Mouse (Mus musculus) midbrain, embryonic 15.5 days (tissue): Measurements from ENCODE around the gene Nkx2-5. TPM values are rescaled to one million over a fixed set of nuclear protein-coding genes. Genes with fewer than 3 reads are reported as not detected.

Source experiments
- ATAC-seq: fragments of 200-750 bp; cut with Nextera tagmentation; replicated peaks from 2 replicates; pipeline ENCODE4 v1.8.0; 2017; ENCODE audit warnings: moderate TSS enrichment
- H3K27ac ChIP-seq: fragments of 300-500 bp; sonication (generic); 2 replicates; pipeline ENCODE4 v1.5.1; 2015; ENCODE audit warnings: mild to moderate bottlenecking, inconsistent platforms
- H3K27me3 ChIP-seq: fragments of 300-500 bp; sonication (generic); replicated peaks from 2 replicates; pipeline ENCODE4 v1.6.1; 2015; ENCODE audit warnings: inconsistent platforms
- H3K36me3 ChIP-seq: fragments of 300-500 bp; sonication (generic); replicated peaks from 2 replicates; pipeline ENCODE4 v1.6.1; 2015; ENCODE audit warnings: inconsistent platforms
- H3K4me1 ChIP-seq: fragments of 300-500 bp; sonication (generic); 2 replicates; pipeline ENCODE4 v1.6.1; 2015; ENCODE audit warnings: inconsistent platforms
- H3K4me2 ChIP-seq: fragments of 300-500 bp; sonication (generic); 2 replicates; pipeline ENCODE4 v1.6.1; 2015; ENCODE audit warnings: inconsistent platforms, mild to moderate bottlenecking, moderate library complexity
- H3K4me3 ChIP-seq: fragments of 300-500 bp; sonication (generic); 2 replicates; pipeline ENCODE4 v1.5.1; 2015; ENCODE audit warnings: mild to moderate bottlenecking, inconsistent platforms
- H3K9ac ChIP-seq: fragments of 300-500 bp; sonication (generic); 2 replicates; pipeline ENCODE4 v1.6.1; 2015; ENCODE audit warnings: mild to moderate bottlenecking, inconsistent platforms
- H3K9me3 ChIP-seq: fragments of 300-500 bp; sonication (generic); 2 replicates; pipeline ENCODE4 v1.6.1; 2016; ENCODE audit warnings: inconsistent platforms
- WGBS: fragments of 180-500 bp; shearing (Covaris S2); methylation state at CpG from one replicate; pipeline ENCODE4 v1.1.7; 2015; ENCODE audit warnings: mixed read lengths; 5-methylcytosine and 5-hydroxymethylcytosine counted together
- polyA plus RNA-seq: library from polyadenylated mRNA; unstranded; fragments of >200 nt; fragmentation: Nextera tagmentation; extraction: Ambion mirVana; gene quantifications from 2 replicates; pipeline ENCODE4 v1.2.1, GENCODE M21; 2015

The Nkx2-5 gene
- polyA plus RNA-seq, 1 experiment from 2014 or later = 0.10 TPM

DNA sequence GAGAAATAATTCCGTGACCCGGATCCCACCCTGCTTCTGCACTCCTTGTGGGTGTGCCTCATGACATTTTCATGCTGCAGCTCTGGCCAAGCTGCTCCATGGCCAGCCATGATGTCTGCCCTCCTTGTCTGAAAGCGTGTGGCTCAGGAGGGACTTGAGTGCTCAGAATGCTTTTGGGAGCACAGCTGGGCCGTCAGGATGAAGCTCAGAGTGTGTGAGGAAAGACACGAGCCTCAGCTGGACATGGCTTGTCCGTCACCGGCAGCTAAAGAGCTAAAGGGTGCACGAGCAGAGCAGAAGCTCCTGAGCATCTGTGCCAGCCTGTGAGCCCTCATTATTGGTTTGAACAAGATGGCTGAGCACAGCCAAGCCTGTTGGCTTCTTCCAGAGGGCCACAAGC lies 28.7 kb upstream of the Nkx2-5 start:
- H3K9ac ChIP-seq = no peak overlapping the region
- ATAC-seq = no peak
- H3K4me3 ChIP-seq = no peak overlapping the region
- H3K9me3 ChIP-seq = no peaks in the 10 kb centered on the region
- no peaks in the 10 kb centered on the region for H3K27me3 ChIP-seq
- H3K27ac ChIP-seq = no peak overlapping the region
- no peaks in the 10 kb centered on the region for H3K4me1 ChIP-seq
- H3K4me2 ChIP-seq = no peak overlapping the region
- WGBS = 77% methylated on average over 8 of the region's 8 CpGs
- no peaks in the 10 kb centered on the region for H3K36me3 ChIP-seq

DNA sequence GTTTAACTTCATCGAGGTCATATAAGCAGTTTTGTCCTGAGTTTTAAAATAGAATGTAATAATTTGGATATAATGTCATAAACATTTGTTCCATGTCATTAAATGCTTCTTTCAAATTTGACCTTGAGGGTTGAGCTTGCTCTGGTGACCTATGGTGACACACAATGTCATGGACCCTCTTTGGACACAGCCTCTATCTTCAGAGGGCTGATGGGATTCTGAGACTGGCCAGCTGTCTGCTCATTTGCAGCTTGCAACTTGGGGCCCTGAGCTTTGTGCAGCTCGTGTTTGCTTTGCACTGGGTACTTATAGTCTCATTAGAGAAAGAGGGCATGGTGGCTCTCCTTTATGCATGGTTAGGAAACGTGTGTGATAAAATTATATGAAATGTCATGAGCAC lies 28.1 kb upstream of the Nkx2-5 start:
- H3K36me3 ChIP-seq = no peaks in the 10 kb centered on the region
- H3K4me1 ChIP-seq = no peaks in the 10 kb centered on the region
- H3K27me3 ChIP-seq = no peaks in the 10 kb centered on the region
- H3K9me3 ChIP-seq = no peaks in the 10 kb centered on the region
- 79% methylated on average over 3 of the region's 3 CpGs for WGBS
- H3K27ac ChIP-seq = no peak overlapping the region
- no peak overlapping the region for H3K4me3 ChIP-seq
- ATAC-seq = no peak
- H3K9ac ChIP-seq = no peak overlapping the region
- no peak overlapping the region for H3K4me2 ChIP-seq

DNA sequence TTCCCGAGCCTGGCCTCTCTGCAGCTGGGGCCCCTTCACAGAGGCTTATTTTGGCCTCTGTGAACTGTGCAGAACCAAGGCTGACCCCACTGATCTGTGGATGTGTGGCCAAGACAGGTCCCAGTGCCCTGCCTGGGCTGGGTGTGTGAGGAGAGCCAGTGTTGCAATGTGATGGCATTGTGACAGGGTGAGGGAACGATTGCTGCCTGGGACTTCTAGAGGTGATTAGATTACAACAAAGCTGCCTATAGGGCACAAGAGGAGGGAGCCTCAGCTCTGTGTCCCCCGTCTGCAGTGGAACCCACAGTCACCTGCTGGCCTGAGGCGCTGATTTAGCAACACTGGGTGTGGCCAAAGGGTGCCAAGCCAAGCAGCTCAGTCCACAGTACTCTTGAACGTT lies 23.9 kb upstream of the Nkx2-5 start:
- no peak overlapping the region for H3K4me3 ChIP-seq
- WGBS = 31% methylated on average over 5 of the region's 5 CpGs
- ATAC-seq = no peak
- no peak overlapping the region for H3K27ac ChIP-seq
- no peaks in the 10 kb centered on the region for H3K27me3 ChIP-seq
- no peaks in the 10 kb centered on the region for H3K36me3 ChIP-seq
- H3K4me2 ChIP-seq = no peak overlapping the region
- no peaks in the 10 kb centered on the region for H3K4me1 ChIP-seq
- no peaks in the 10 kb centered on the region for H3K9me3 ChIP-seq
- H3K9ac ChIP-seq = no peak overlapping the region

DNA sequence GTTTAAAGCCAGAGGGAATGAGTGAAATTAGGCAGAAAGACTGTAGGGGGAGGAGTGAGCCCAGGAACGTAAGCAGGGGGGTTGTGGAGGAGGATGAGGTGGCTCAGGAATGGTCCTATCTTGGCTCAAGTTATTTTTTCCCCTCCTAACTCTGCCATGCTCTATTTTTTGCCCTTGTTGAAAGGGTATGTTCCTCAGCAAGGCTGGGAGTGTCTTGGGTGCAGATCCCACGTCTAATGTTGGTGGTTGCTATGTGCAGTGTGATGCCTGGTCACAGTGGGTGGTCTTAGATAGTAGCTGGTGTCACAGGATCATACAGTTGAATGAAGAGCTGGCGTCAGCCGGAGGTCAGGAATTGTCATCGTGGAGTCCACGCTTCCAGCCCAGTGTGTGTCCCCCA lies 20.3 kb upstream of the Nkx2-5 start:
- no peak for ATAC-seq
- Histone ChIP-seq H3K36me3 (no peaks in the 10 kb centered on the region), H3K9ac (no peak overlapping the region), H3K4me3 (no peak overlapping the region), H3K4me2 (no peak overlapping the region), H3K27ac (no peak overlapping the region), H3K9me3 (no peaks in the 10 kb centered on the region), H3K4me1 (no peaks in the 10 kb centered on the region), H3K27me3 (peaks cover 11% of the 10 kb centered on the region; the same call in 1 of the 2 replicates)
- 67% methylated on average over 6 of the region's 6 CpGs for WGBS

DNA sequence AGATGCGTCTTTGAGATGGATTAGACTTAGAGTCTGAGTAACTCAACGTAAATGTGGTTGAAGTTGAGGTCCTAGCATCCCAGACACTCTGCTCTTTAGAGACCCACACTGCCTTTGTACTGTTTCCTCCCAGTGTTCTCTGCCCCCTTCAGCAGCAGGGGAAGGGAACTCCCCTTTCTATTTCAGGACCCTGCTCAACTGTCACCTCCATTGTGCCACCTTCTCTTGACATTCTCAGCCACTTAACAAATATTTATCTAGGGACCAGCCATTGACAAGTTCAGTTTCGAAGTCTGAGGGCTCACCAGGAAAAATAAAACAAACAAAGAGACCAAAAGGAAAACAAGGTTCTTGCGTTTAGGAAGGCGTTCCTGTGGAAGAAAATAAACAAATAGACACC lies 19.5 kb upstream of the Nkx2-5 start:
- H3K4me1 ChIP-seq = no peaks in the 10 kb centered on the region
- no peak overlapping the region for H3K4me2 ChIP-seq
- no peaks in the 10 kb centered on the region for H3K9me3 ChIP-seq
- no peak overlapping the region for H3K9ac ChIP-seq
- WGBS = 71% methylated on average over 5 of the region's 5 CpGs
- H3K27me3 ChIP-seq = peaks cover 16% of the 10 kb centered on the region
- no peak for ATAC-seq
- H3K4me3 ChIP-seq = no peak overlapping the region
- H3K27ac ChIP-seq = no peak overlapping the region
- H3K36me3 ChIP-seq = no peaks in the 10 kb centered on the region

DNA sequence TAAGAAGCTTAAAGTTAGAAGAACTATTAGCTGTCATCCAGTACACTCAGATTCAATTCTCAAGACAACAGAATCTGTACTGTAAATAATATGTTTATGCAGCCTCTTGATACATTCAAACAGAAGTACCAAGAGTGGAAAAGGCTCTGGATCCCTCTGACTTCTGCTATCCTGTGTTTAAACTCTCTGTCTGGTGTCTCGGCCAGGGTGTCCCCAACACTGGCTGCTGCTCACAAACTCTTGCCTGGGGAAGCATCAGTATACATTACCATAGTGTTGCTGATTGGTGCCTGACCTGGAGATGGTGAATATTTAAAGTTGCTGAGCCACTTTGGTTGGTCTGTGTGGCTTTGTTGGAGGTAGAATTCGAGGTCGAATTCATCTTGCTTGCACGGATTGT lies 17.0 kb upstream of the Nkx2-5 start:
- no peak for ATAC-seq
- H3K9ac ChIP-seq = no peak overlapping the region
- no peaks in the 10 kb centered on the region for H3K4me1 ChIP-seq
- WGBS = 75% methylated on average over 4 of the region's 4 CpGs
- no peak overlapping the region for H3K4me2 ChIP-seq
- H3K27ac ChIP-seq = no peak overlapping the region
- no peak overlapping the region for H3K4me3 ChIP-seq
- no peaks in the 10 kb centered on the region for H3K36me3 ChIP-seq
- peaks cover 37% of the 10 kb centered on the region for H3K27me3 ChIP-seq
- H3K9me3 ChIP-seq = no peaks in the 10 kb centered on the region

DNA sequence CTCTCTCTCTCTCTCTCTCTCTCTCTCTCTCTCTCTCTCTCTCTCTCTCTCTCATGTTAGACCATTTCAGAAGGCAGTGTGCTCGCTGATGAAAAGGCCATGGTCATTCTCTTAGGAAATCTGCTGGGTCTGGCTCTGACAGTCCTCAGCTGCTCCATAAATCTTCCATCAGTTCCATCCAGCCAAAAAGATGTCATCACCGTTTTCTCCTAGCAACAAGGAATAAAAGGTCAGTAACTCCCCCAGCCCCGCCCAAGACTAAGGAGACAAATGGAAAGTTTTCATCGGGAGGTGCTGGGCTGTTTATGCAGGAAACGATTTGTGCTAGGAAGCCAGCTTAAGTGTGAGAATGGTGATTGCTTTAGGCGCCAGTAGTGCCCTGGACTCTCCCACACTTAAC lies 16.6 kb upstream of the Nkx2-5 start:
- Histone ChIP-seq H3K4me2 (no peak overlapping the region), H3K36me3 (no peaks in the 10 kb centered on the region), H3K9ac (no peak overlapping the region), H3K27ac (no peak overlapping the region), H3K4me1 (no peaks in the 10 kb centered on the region), H3K4me3 (no peak overlapping the region), H3K9me3 (no peaks in the 10 kb centered on the region), H3K27me3 (peaks cover 41% of the 10 kb centered on the region)
- WGBS = 30% methylated on average over 6 of the region's 6 CpGs
- ATAC-seq = no peak

DNA sequence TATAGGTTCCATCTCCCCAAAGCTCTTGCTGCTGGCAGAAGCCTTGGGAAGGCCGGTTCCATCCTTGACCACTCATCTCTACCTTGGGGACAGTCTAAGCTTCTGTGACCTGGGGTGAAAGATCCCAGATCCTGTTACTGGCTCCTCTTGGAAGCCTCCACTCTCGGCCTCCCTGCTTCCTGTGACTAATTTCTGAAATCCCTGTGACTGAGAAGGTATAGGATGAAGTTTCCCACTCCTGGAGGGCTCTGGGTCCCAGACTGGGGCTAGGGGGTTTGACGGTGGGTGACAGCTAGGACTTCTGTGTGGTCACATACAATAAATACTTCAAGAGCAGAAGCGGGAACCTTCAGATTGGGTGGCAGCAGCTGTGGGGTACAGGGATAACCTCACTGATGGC lies 16.1 kb upstream of the Nkx2-5 start:
- no peak overlapping the region for H3K4me2 ChIP-seq
- H3K27ac ChIP-seq = no peak overlapping the region
- H3K9me3 ChIP-seq = no peaks in the 10 kb centered on the region
- H3K4me3 ChIP-seq = no peak overlapping the region
- H3K36me3 ChIP-seq = no peaks in the 10 kb centered on the region
- ATAC-seq = no peak
- H3K9ac ChIP-seq = no peak overlapping the region
- H3K4me1 ChIP-seq = no peaks in the 10 kb centered on the region
- WGBS = 64% methylated on average over 4 of the region's 4 CpGs
- peaks cover 45% of the 10 kb centered on the region for H3K27me3 ChIP-seq

DNA sequence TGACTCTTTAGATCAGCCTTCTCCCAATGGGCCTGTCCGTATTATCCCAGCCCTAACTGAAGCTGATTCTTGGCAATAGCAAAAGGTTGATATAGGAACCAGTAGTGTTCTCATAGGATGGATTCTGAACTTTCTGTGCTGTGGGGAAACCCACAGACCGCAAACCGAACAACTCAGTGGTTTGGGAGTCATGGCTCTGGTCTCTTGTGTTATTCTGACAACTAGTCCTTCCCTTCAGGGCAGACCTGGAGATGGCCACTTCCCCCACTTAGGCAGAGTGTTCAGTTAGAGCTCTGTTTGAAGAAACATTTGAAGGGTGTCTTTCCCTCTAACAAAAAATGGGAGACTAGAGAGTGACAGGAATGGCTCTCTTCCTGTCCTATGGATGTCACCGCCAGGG lies 7.5 kb upstream of the Nkx2-5 start:
- peaks cover 86% of the 10 kb centered on the region for H3K27me3 ChIP-seq
- H3K4me3 ChIP-seq = no peak overlapping the region
- 5% methylated on average over 4 of the region's 4 CpGs for WGBS
- H3K4me1 ChIP-seq = peaks cover 15% of the 10 kb centered on the region
- H3K36me3 ChIP-seq = no peaks in the 10 kb centered on the region
- no peaks in the 10 kb centered on the region for H3K9me3 ChIP-seq
- no peak overlapping the region for H3K9ac ChIP-seq
- H3K4me2 ChIP-seq = no peak overlapping the region
- no peak for ATAC-seq
- no peak overlapping the region for H3K27ac ChIP-seq

DNA sequence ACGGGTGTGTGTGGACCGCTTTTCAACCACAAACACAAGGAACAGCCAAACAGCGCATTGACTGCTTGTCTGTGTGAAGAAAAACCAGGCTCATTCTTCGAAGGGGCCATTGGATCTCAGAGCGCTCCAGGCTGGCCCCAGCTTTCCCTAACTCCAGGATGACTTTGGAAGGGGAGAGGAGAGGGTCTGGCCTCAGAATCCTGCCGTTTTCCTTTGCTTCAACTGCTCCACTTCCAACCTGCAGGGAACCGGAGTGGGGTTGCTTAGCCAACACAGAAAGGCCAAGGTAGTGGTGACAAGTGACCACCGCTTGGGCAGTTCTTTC lies 6.3 kb upstream of the Nkx2-5 start:
- H3K4me2 ChIP-seq = no peak overlapping the region
- H3K9ac ChIP-seq = no peak overlapping the region
- no peak for ATAC-seq
- H3K9me3 ChIP-seq = no peaks in the 10 kb centered on the region
- H3K4me1 ChIP-seq = peaks cover 15% of the 10 kb centered on the region
- no peak overlapping the region for H3K4me3 ChIP-seq
- WGBS = 2% methylated on average over 8 of the region's 8 CpGs
- H3K27me3 ChIP-seq = peaks cover 83% of the 10 kb centered on the region
- no peak overlapping the region for H3K27ac ChIP-seq
- no peaks in the 10 kb centered on the region for H3K36me3 ChIP-seq

DNA sequence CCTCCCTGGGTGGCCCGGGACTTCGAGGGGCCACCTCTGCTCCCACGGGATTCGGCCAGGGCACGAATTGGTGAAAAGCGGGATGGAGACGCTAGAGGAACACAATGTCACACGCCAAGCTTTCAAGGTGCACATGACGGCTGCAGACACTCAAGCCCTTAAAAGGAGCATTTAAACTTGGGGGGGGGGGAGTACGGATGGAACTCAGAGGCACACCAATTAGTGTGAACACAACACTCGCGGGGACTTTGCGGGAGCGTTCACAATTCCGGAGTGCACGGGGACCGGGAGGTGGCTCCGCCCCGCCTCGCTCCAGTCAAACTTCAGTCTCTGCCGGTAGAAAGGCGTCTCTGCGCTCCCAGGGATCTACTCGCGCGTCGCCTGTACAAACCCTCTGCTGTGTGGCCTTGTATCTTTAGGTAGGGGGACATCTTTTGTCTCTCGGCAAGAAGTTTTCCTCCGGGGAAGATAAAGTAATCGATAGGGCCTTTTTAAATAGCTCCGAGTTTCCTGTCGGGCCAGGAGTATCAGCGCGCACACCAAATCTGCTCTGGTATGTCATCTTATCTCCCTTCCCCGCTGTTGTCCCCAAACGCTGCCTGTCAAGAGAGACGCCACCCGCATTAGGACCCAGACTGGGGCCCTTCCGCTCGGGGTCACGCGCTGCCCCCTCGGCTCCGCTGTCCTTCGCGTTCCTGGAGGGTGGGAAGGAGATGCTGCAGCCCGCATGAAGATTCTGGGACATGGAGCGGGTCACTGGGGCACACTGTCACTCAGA lies 5.7 kb upstream of the Nkx2-5 start:
- H3K9ac ChIP-seq = no peak overlapping the region
- H3K4me3 ChIP-seq = 0 out of 2 replicates have a peak overlapping the region, but pooled peaks have one; percentile 14
- ATAC-seq = no peak
- H3K27me3 ChIP-seq = peaks cover 82% of the 10 kb centered on the region
- WGBS = under 1% methylated on average over 48 of the region's 48 CpGs
- peaks cover 15% of the 10 kb centered on the region for H3K4me1 ChIP-seq
- H3K36me3 ChIP-seq = no peaks in the 10 kb centered on the region
- peak overlapping the region; percentile 25 for H3K4me2 ChIP-seq
- H3K9me3 ChIP-seq = no peaks in the 10 kb centered on the region
- no peak overlapping the region for H3K27ac ChIP-seq

DNA sequence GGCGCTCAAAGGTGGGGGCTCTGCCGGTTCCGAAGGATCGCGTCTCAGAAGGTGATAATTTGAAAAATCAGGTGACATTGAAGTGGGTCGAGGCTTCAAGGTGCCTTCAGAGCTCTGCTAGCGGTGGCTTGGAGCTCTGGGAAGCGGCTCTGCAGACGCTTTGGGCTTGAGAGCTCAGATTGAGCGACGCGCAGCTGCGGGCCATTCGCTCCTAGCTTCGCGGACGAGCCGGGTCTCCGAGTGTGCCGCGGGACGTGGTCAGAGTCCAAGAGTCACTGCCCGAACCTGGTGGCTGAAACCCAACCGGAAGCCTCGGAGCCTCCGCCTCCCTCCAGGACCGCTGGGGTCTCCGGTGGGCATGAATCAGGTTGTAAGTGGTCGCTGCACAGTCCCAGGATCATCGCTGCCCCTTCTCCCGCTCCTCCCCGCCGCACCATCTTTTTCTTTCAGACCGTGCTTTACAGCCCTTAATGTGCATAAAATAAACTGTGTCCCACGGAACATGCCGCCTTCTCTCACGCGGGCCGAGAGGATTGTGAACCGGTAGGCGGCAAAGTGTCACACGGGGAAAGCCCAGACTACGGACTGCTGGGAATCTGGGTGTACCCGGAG lies 5.0 kb upstream of the Nkx2-5 start:
- Histone ChIP-seq H3K4me3 (peak overlapping the region; percentile 14; the same call in 1 of the 2 replicates), H3K4me1 (peaks cover 15% of the 10 kb centered on the region), H3K4me2 (peak overlapping the region; percentile 25), H3K27me3 (peaks cover 84% of the 10 kb centered on the region), H3K9ac (no peak overlapping the region), H3K9me3 (no peaks in the 10 kb centered on the region), H3K36me3 (no peaks in the 10 kb centered on the region), H3K27ac (no peak overlapping the region)
- no peak for ATAC-seq
- under 1% methylated on average over 44 of the region's 44 CpGs for WGBS

DNA sequence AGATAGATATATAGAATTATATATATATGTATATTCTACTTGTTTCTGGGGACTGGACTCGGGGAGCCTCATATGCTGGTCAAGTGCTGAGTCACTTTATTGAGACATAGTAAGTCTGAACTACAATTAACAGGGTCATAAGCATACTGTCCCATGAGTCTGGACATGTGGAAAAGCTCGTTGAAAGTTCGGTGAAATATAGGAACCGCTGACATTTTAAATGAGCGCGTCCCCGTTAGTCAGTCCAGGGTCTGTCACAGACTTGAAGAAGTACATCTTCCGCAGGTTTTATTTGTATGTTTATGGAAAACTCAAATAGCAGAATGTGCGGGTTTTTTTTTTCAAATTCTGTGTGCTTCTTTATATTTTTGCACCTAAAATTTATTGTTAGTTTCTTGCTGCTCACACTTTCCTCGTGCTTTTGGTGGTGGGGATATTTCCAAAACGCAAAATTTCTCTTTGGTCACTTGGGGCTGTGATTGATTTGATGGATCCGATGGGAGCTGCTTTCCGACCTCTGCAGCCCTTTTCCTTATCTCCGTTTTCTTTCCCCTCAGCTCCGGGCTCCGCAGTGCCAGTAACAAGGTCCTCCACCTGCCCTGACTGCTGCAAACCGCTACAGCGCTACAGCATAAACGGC lies 4.4 kb upstream of the Nkx2-5 start:
- H3K9me3 ChIP-seq = no peaks in the 10 kb centered on the region
- H3K4me2 ChIP-seq = peak overlapping the region; percentile 25
- no peak for ATAC-seq
- peak overlapping the region; percentile 14; the same call in 1 of the 2 replicates for H3K4me3 ChIP-seq
- peaks cover 19% of the 10 kb centered on the region for H3K4me1 ChIP-seq
- H3K36me3 ChIP-seq = no peaks in the 10 kb centered on the region
- H3K9ac ChIP-seq = no peak overlapping the region
- WGBS = 3% methylated on average over 19 of the region's 19 CpGs
- H3K27ac ChIP-seq = no peak overlapping the region
- H3K27me3 ChIP-seq = peaks cover 83% of the 10 kb centered on the region
